Mouse (Mus musculus) G1E (cell line): ENCODE data around the gene Zp3. TPM values are rescaled to one million over a fixed set of nuclear protein-coding genes. Genes with fewer than 3 reads are reported as not detected.

Experiments used
- ATAC-seq: 2 replicates; pipeline ENCODE4 v1.8.0; 2016; ENCODE audit warnings: mild to moderate bottlenecking; ENCODE audit not compliant: insufficient number of reproducible peaks, poor library complexity, low FRiP score, severe bottlenecking; ENCODE audit errors: extremely low read depth
- DNase-seq: peaks from one replicate; pipeline ENCODE4 v3.0.0; 2012; ENCODE audit warnings: low spot score
- H3K27me3 ChIP-seq: 2 replicates; pipeline ENCODE4 v1.6.1; 2012; ENCODE audit warnings: mild to moderate bottlenecking, low read length, inconsistent platforms; ENCODE audit not compliant: insufficient read depth
- H3K36me3 ChIP-seq: replicated peaks from 2 replicates; pipeline ENCODE3; 2012; ENCODE audit warnings: mild to moderate bottlenecking, inconsistent platforms
- H3K4me1 ChIP-seq: 2 replicates; pipeline ENCODE4 v1.6.1; 2012; ENCODE audit warnings: low read depth, low read length, inconsistent platforms, mixed read lengths; ENCODE audit not compliant: insufficient read depth
- H3K4me3 ChIP-seq: 2 replicates; pipeline ENCODE4 v1.5.1; 2012; ENCODE audit warnings: low read depth, mild to moderate bottlenecking, inconsistent platforms, low read length, moderate library complexity, mixed read lengths
- H3K9me3 ChIP-seq: replicated peaks from 2 replicates; pipeline ENCODE4 v1.6.1; 2012; ENCODE audit warnings: inconsistent platforms
- CTCF ChIP-seq: IDR thresholded peaks from 2 replicates; pipeline ENCODE4 v1.5.1; 2012; ENCODE audit warnings: low read depth, low read length, inconsistent platforms, mixed read lengths
- GATA1 ChIP-seq: IDR thresholded peaks from 2 replicates; pipeline ENCODE4 v1.6.1; 2012; ENCODE audit warnings: borderline replicate concordance, low read length, inconsistent platforms, mixed read lengths
- GATA2 ChIP-seq: IDR thresholded peaks from 2 replicates; pipeline ENCODE4 v1.6.1; 2012; ENCODE audit warnings: low read depth, low read length, inconsistent platforms, borderline replicate concordance
- POLR2AphosphoS5 ChIP-seq: IDR thresholded peaks from 2 replicates; pipeline ENCODE4 v1.6.1; 2012; ENCODE audit warnings: low read depth, low read length, inconsistent platforms; ENCODE audit not compliant: insufficient replicate concordance
- TAL1 ChIP-seq: conservative IDR thresholded peaks from 2 replicates; pipeline ENCODE4 v1.6.1; 2012; ENCODE audit warnings: low read depth, low read length, inconsistent platforms, mixed read lengths
- polyA plus RNA-seq: library from polyadenylated mRNA; stranded (reverse); fragments of >175 nt; gene quantifications from 2 replicates; pipeline ENCODE4 v1.2.3, GENCODE M21; 2012
- total RNA-seq, 2 experiments: library from RNA; stranded (forward) in 1 of 2; stranded (reverse) in 1 of 2; fragments of 200-1000 nt in 1 of 2; fragments of >200 nt in 1 of 2; fragmentation: Nextera tagmentation in 1 of 2; gene quantifications; 2 replicates each; pipeline ENCODE4 v1.2.3; 2014 to 2017

The Zp3 gene
- total and polyA plus RNA-seq, 3 experiments, result not detected

DNA sequence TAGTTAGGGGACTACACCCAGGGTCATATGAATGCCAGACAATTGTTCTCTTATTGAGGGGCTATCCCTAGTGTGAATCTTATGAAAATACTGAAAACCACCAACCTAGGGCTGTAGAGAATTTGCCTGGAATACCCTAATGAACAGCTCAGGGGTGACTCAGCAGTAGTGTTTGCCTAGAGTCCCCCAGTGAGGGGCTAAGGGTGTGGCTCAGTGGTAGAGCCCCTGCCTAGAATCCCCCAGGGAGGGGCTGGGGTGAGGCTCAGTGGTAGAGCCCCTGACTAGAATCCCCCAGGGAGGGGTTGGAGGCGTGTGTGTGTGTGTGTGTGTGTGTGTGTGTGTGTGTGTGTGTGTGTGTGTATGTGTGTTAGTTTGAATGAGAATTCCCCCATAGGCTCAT lies 56.8 kb downstream of the Zp3 start:
- DNase-seq, result no peak
- Histone ChIP-seq H3K4me1 (peaks cover 27% of the 10 kb centered on the region), H3K27me3 (peaks cover 10% of the 10 kb centered on the region), H3K4me3 (no peak overlapping the region), H3K36me3 (peaks cover 13% of the 10 kb centered on the region), H3K9me3 (no peaks in the 10 kb centered on the region)
- ATAC-seq, result no peak
- no peak for TF ChIP-seq POLR2AphosphoS5
- no peak for TF ChIP-seq GATA1
- TF ChIP-seq CTCF, result no peak
- TF ChIP-seq TAL1, result no peak
- no peak for TF ChIP-seq GATA2

Other genes with a start within 250 kb of the Zp3 start
- 8.5 and 17.8 TPM in 2 replicates for gene Tmem120a, start 235.7 kb upstream of the Zp3 start, total RNA-seq (2014; fragmentation: Nextera tagmentation)
- 17.3 and 18.0 TPM in 2 replicates for gene Tmem120a, start 235.7 kb upstream of the Zp3 start, total RNA-seq (2017)
- gene Tmem120a, start 235.7 kb upstream of the Zp3 start, polyA plus RNA-seq, result 13.3 and 14.2 TPM in 2 replicates
- gene Styxl1, start 201.7 kb upstream of the Zp3 start, total RNA-seq (2014; fragmentation: Nextera tagmentation), result 0.49 and 0.68 TPM in 2 replicates
- gene Styxl1, start 201.7 kb upstream of the Zp3 start, total RNA-seq (2017), result 0.12 TPM in 1 of 2 replicates, not detected in the other
- gene Styxl1, start 201.7 kb upstream of the Zp3 start, polyA plus RNA-seq, result not detected in 2 replicates
- gene Mdh2, start 201.6 kb upstream of the Zp3 start, total RNA-seq (2014; fragmentation: Nextera tagmentation), result 200 and 245 TPM in 2 replicates
- gene Mdh2, start 201.6 kb upstream of the Zp3 start, total RNA-seq (2017), result 141 and 153 TPM in 2 replicates
- 664 and 799 TPM in 2 replicates for gene Mdh2, start 201.6 kb upstream of the Zp3 start, polyA plus RNA-seq
- gene Srrm3, start 173.2 kb upstream of the Zp3 start, total RNA-seq (2014; fragmentation: Nextera tagmentation), result not detected in 2 replicates
- 0.38 and 0.41 TPM in 2 replicates for gene Srrm3, start 173.2 kb upstream of the Zp3 start, total RNA-seq (2017)
- gene Srrm3, start 173.2 kb upstream of the Zp3 start, polyA plus RNA-seq, result not detected in 2 replicates
- not detected in 2 replicates for gene Hspb1, start 92.2 kb upstream of the Zp3 start, total RNA-seq (2014; fragmentation: Nextera tagmentation)
- 0.12 TPM in 1 of 2 replicates, not detected in the other for gene Hspb1, start 92.2 kb upstream of the Zp3 start, total RNA-seq (2017)
- not detected in 2 replicates for gene Hspb1, start 92.2 kb upstream of the Zp3 start, polyA plus RNA-seq
- gene Ywhag, start 45.5 kb upstream of the Zp3 start, total RNA-seq (2014; fragmentation: Nextera tagmentation), result 168 and 200 TPM in 2 replicates
- 73.5 and 99.8 TPM in 2 replicates for gene Ywhag, start 45.5 kb upstream of the Zp3 start, total RNA-seq (2017)
- gene Ywhag, start 45.5 kb upstream of the Zp3 start, polyA plus RNA-seq, result 246 and 281 TPM in 2 replicates
- 9.1 and 16.4 TPM in 2 replicates for gene Ssc4d, start 5.6 kb upstream of the Zp3 start, total RNA-seq (2014; fragmentation: Nextera tagmentation)
- 3.2 and 5.5 TPM in 2 replicates for gene Ssc4d, start 5.6 kb upstream of the Zp3 start, total RNA-seq (2017)
- 1.1 and 1.5 TPM in 2 replicates for gene Ssc4d, start 5.6 kb upstream of the Zp3 start, polyA plus RNA-seq
- gene Dtx2, start 14.7 kb downstream of the Zp3 start, total RNA-seq (2014; fragmentation: Nextera tagmentation), result 18.4 and 25.6 TPM in 2 replicates
- 5.1 and 7.1 TPM in 2 replicates for gene Dtx2, start 14.7 kb downstream of the Zp3 start, total RNA-seq (2017)
- 23.7 and 25.2 TPM in 2 replicates for gene Dtx2, start 14.7 kb downstream of the Zp3 start, polyA plus RNA-seq
- not detected in 2 replicates for gene Upk3b, start 58.4 kb downstream of the Zp3 start, total RNA-seq (2014; fragmentation: Nextera tagmentation)
- 0.05 and 0.06 TPM in 2 replicates for gene Upk3b, start 58.4 kb downstream of the Zp3 start, total RNA-seq (2017)
- gene Upk3b, start 58.4 kb downstream of the Zp3 start, polyA plus RNA-seq, result 0.03 TPM in 1 of 2 replicates, not detected in the other
- gene Upk3bl, start 74.4 kb downstream of the Zp3 start, total RNA-seq (2014; fragmentation: Nextera tagmentation), result not detected in 2 replicates
- gene Upk3bl, start 74.4 kb downstream of the Zp3 start, total RNA-seq (2017), result not detected in 2 replicates
- gene Upk3bl, start 74.4 kb downstream of the Zp3 start, polyA plus RNA-seq, result not detected in 2 replicates
- 0.29 TPM in 1 of 2 replicates, not detected in the other for gene Rasa4, start 103.8 kb downstream of the Zp3 start, total RNA-seq (2014; fragmentation: Nextera tagmentation)
- gene Rasa4, start 103.8 kb downstream of the Zp3 start, total RNA-seq (2017), result 0.38 and 0.81 TPM in 2 replicates
- gene Rasa4, start 103.8 kb downstream of the Zp3 start, polyA plus RNA-seq, result 0.11 and 0.18 TPM in 2 replicates
- gene Polr2j, start 136.5 kb downstream of the Zp3 start, total RNA-seq (2014; fragmentation: Nextera tagmentation), result 71.5 and 76.8 TPM in 2 replicates
- gene Polr2j, start 136.5 kb downstream of the Zp3 start, total RNA-seq (2017), result 192 and 216 TPM in 2 replicates
- 99.2 and 163 TPM in 2 replicates for gene Polr2j, start 136.5 kb downstream of the Zp3 start, polyA plus RNA-seq
- 16.6 and 16.9 TPM in 2 replicates for gene Lrwd1, start 156.0 kb downstream of the Zp3 start, total RNA-seq (2014; fragmentation: Nextera tagmentation)
- gene Lrwd1, start 156.0 kb downstream of the Zp3 start, total RNA-seq (2017), result 43.3 and 51.8 TPM in 2 replicates
- gene Lrwd1, start 156.0 kb downstream of the Zp3 start, polyA plus RNA-seq, result 92.6 and 112 TPM in 2 replicates
- gene Alkbh4, start 156.0 kb downstream of the Zp3 start, total RNA-seq (2014; fragmentation: Nextera tagmentation), result 21.9 and 24.5 TPM in 2 replicates
- gene Alkbh4, start 156.0 kb downstream of the Zp3 start, total RNA-seq (2017), result 12.4 and 16.4 TPM in 2 replicates
- 36.8 and 38.6 TPM in 2 replicates for gene Alkbh4, start 156.0 kb downstream of the Zp3 start, polyA plus RNA-seq
- 53.1 and 56.3 TPM in 2 replicates for gene Orai2, start 190.6 kb downstream of the Zp3 start, total RNA-seq (2014; fragmentation: Nextera tagmentation)
- 43.4 and 43.8 TPM in 2 replicates for gene Orai2, start 190.6 kb downstream of the Zp3 start, total RNA-seq (2017)
- 50.2 and 53.8 TPM in 2 replicates for gene Orai2, start 190.6 kb downstream of the Zp3 start, polyA plus RNA-seq
- 12.8 and 13.1 TPM in 2 replicates for gene Prkrip1, start 218.9 kb downstream of the Zp3 start, total RNA-seq (2014; fragmentation: Nextera tagmentation)
- gene Prkrip1, start 218.9 kb downstream of the Zp3 start, total RNA-seq (2017), result 47.5 and 55.5 TPM in 2 replicates
- gene Prkrip1, start 218.9 kb downstream of the Zp3 start, polyA plus RNA-seq, result 52.3 and 64.5 TPM in 2 replicates